Mouse (Mus musculus) lung, adult 2 months (tissue): ENCODE results near the gene Prg2.

Experiments used
- CTCF ChIP-seq: fragments of 200-500 bp; IDR thresholded peaks from 2 replicates; pipeline ENCODE4 v1.5.1; 2011; ENCODE audit warnings: mild to moderate bottlenecking, low read length, control low read depth; ENCODE audit not compliant: insufficient read depth
- POLR2A ChIP-seq: fragments of 200-500 bp; IDR thresholded peaks from 2 replicates; pipeline ENCODE4 v1.6.1; 2011; ENCODE audit warnings: low read depth, mild to moderate bottlenecking, control low read depth, low read length, borderline replicate concordance; ENCODE audit errors: extremely low read depth

DNA sequence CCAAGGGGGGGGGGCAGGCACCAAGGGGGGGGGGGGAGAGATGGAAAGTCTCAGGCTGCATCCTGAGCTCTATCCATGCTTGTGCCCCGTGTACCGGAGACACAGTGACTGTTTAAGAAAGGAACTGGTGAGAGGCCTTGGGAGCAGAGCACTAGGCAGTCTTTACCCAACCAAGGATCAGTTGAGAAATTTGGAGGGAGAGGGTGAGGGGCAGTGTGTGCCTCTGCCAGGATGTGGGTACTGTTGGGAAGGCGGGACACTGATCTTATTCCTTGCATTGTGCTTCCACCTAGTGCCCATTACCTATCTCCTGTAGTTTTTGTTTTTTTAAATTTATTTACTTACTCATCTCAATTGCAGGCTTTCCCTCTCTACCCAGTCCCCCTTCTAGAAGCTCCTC lies 45.9 kb downstream of the Prg2 start:
- TF ChIP-seq CTCF: no peak
- no peak for TF ChIP-seq POLR2A
